Mouse (Mus musculus) stomach, embryonic 16.5 days (tissue): Measurements from ENCODE around the gene Gm49368. TPM values are rescaled to one million over a fixed set of nuclear protein-coding genes. Genes with fewer than 3 reads are reported as not detected.
"Not testable (repeated sequence)": the region's sequence is repeated elsewhere in the genome, so short reads cannot be mapped to it uniquely, and the experiment has no call there.

ENCODE experiments used
- ATAC-seq: fragments of 200-750 bp; cut with Nextera tagmentation; 2 replicates; pipeline ENCODE4 v1.8.0; 2017; ENCODE audit warnings: moderate number of reproducible peaks, moderate TSS enrichment; ENCODE audit not compliant: insufficient read depth, low FRiP score
- H3K27ac ChIP-seq: fragments of 300-500 bp; sonication (generic); 2 replicates; pipeline ENCODE4 v1.5.1; 2014; ENCODE audit warnings: low read length
- H3K27me3 ChIP-seq: fragments of 300-500 bp; sonication (generic); 2 replicates; pipeline ENCODE4 v1.6.1; 2014; ENCODE audit warnings: low read length, control low read depth, mixed read lengths; ENCODE audit not compliant: control insufficient read depth, insufficient read depth
- H3K36me3 ChIP-seq: fragments of 300-500 bp; sonication (generic); 2 replicates; pipeline ENCODE4 v1.6.1; 2014; ENCODE audit warnings: low read length; ENCODE audit not compliant: control insufficient read depth, insufficient read depth
- H3K4me1 ChIP-seq: fragments of 300-500 bp; sonication (generic); 2 replicates; pipeline ENCODE4 v1.6.1; 2014; ENCODE audit warnings: low read length, control low read depth, mixed read lengths; ENCODE audit not compliant: control insufficient read depth, insufficient read depth
- H3K4me2 ChIP-seq: fragments of 300-500 bp; sonication (generic); 2 replicates; pipeline ENCODE4 v1.6.1; 2014; ENCODE audit warnings: low read depth, low read length, mixed read lengths
- H3K4me3 ChIP-seq: fragments of 300-500 bp; sonication (generic); replicated peaks from 2 replicates; pipeline ENCODE4 v1.5.1; 2014; ENCODE audit warnings: mild to moderate bottlenecking, low read length
- H3K9ac ChIP-seq: fragments of 300-500 bp; sonication (generic); 2 replicates; pipeline ENCODE4 v1.6.1; 2014; ENCODE audit warnings: low read length
- H3K9me3 ChIP-seq: fragments of 300-500 bp; sonication (generic); replicated peaks from 2 replicates; pipeline ENCODE4 v1.6.1; 2016; ENCODE audit warnings: low read length, control low read depth; ENCODE audit not compliant: control insufficient read depth
- WGBS: fragments of 180-500 bp; shearing (Covaris S2); extraction: QIAGEN DNeasy Blood & Tissue Kit; methylation state at CpG from one replicate; pipeline ENCODE4 v1.1.7; 2014; 5-methylcytosine and 5-hydroxymethylcytosine counted together
- polyA plus RNA-seq: library from polyadenylated mRNA; unstranded; fragments of >200 nt; fragmentation: Nextera tagmentation; extraction: Ambion mirVana; gene quantifications from 2 replicates; pipeline ENCODE4 v1.2.1, GENCODE M21; 2015

The Gm49368 gene
- polyA plus RNA-seq, 1 experiment from 2014 or later, result 0.04 TPM

GRCm38 (mm10) chr7:128133596-128133995 is 71.1 kb downstream of the Gm49368 start:
- H3K4me2 ChIP-seq, result no peak overlapping the region
- no peak overlapping the region for H3K9ac ChIP-seq
- no peaks in the 10 kb centered on the region for H3K9me3 ChIP-seq
- no peaks in the 10 kb centered on the region for H3K36me3 ChIP-seq
- 85% methylated on average over 2 of the region's 2 CpGs for WGBS
- no peaks in the 10 kb centered on the region for H3K27me3 ChIP-seq
- no peak overlapping the region for H3K27ac ChIP-seq
- ATAC-seq, result no peak
- H3K4me1 ChIP-seq, result no peaks in the 10 kb centered on the region
- no peak overlapping the region for H3K4me3 ChIP-seq

- H3K9ac ChIP-seq, result no peak overlapping the region
- no peak overlapping the region for H3K4me2 ChIP-seq
- ATAC-seq, result no peak
- no peaks in the 10 kb centered on the region for H3K27me3 ChIP-seq
- no peaks in the 10 kb centered on the region for H3K9me3 ChIP-seq
- no peaks in the 10 kb centered on the region for H3K4me1 ChIP-seq
- 36% methylated on average over 4 of the region's 4 CpGs for WGBS
- H3K36me3 ChIP-seq, result no peaks in the 10 kb centered on the region
- H3K4me3 ChIP-seq, result no peak overlapping the region
- H3K27ac ChIP-seq, result no peak overlapping the region
Observed at GRCm38 (mm10) chr7:128136927-128137326, 74.4 kb downstream of the Gm49368 start.

DNA sequence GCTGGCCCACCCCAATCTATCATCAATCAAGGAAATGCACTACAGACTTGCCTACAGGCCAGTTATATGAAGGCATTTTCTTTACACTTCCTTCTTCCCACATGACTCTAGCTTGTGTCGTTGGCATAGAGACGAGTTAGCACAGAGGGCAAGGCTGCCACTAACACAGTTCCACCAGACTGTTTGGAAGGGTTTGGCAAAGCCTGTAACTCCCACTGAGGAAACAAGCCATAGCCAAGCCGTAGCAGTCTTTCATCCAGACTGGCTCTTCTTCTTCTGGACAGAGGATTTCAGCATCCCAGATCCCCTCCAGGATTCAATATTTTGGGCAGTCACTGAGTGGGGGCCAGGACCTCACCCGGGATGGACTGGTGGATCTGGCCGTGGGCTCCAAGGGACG is 77.1 kb downstream of the Gm49368 start:
- Histone ChIP-seq H3K4me1 (no peaks in the 10 kb centered on the region), H3K4me2 (no peak overlapping the region), H3K9me3 (no peaks in the 10 kb centered on the region), H3K4me3 (no peak overlapping the region), H3K27ac (no peak overlapping the region), H3K27me3 (no peaks in the 10 kb centered on the region), H3K9ac (no peak overlapping the region), H3K36me3 (no peaks in the 10 kb centered on the region)
- 92% methylated on average over 6 of the region's 6 CpGs for WGBS
- no peak for ATAC-seq

DNA sequence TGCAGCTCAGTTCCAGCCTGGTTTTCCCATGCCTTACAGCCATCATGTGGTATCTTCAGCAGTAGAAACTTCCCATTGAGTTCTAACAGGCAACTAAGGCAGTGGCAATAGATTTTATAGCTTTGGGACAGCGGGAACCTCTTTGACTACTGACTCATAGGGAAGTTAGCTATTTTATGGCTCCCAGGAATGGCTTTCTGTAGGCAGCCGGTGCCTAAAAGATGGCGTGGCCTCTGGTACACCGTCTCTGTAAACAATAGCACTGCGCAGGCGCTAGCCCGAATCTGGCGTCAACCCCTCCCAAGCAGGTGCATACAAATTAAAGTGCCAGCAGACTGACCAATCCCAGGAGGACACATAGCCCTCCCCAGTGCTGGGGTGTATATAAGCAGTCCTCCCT is 88.5 kb downstream of the Gm49368 start:
- no peak for ATAC-seq
- 83% methylated on average over 8 of the region's 8 CpGs for WGBS
- no peak overlapping the region for H3K4me2 ChIP-seq
- no peak overlapping the region for H3K4me3 ChIP-seq
- no peaks in the 10 kb centered on the region for H3K36me3 ChIP-seq
- H3K9ac ChIP-seq, result no peak overlapping the region
- H3K27me3 ChIP-seq, result no peaks in the 10 kb centered on the region
- no peaks in the 10 kb centered on the region for H3K9me3 ChIP-seq
- no peaks in the 10 kb centered on the region for H3K4me1 ChIP-seq
- H3K27ac ChIP-seq, result no peak overlapping the region

- Histone ChIP-seq H3K36me3 (no peaks in the 10 kb centered on the region), H3K4me3 (no peak within 1 kb of the TSS), H3K9ac (no peak within 1 kb of the TSS), H3K27ac (no peak within 1 kb of the TSS), H3K27me3 (no peaks in the 10 kb centered on the region), H3K9me3 (no peaks in the 10 kb centered on the region), H3K4me1 (no peaks in the 10 kb centered on the region), H3K4me2 (no peak within 1 kb of the TSS)
- no peak for ATAC-seq
- 87% methylated on average over 21 of the region's 21 CpGs for WGBS
Observed at GRCm38 (mm10) chr7:128154076-128154475, 91.6 kb downstream of the Gm49368 start, which contains the start of gene Itgad. TSS of gene Itgad (plus strand) at chr7:128154376.

- Histone ChIP-seq H3K27ac (no peak overlapping the region), H3K4me2 (no peak overlapping the region), H3K4me3 (no peak overlapping the region), H3K36me3 (no peaks in the 10 kb centered on the region), H3K9ac (no peak overlapping the region), H3K27me3 (no peaks in the 10 kb centered on the region), H3K4me1 (no peaks in the 10 kb centered on the region), H3K9me3 (no peaks in the 10 kb centered on the region)
- no peak for ATAC-seq
- 46% methylated on average over 10 of the region's 10 CpGs for WGBS
Observed at GRCm38 (mm10) chr7:128154924-128155323, 92.4 kb downstream of the Gm49368 start.

- not testable (repeated sequence) for H3K9me3 ChIP-seq, H3K4me1 ChIP-seq, H3K36me3 ChIP-seq, H3K4me3 ChIP-seq, H3K4me2 ChIP-seq, H3K27me3 ChIP-seq, H3K27ac ChIP-seq, H3K9ac ChIP-seq, ATAC-seq
- WGBS, result 62% methylated on average over 7 of the region's 8 CpGs
Observed at GRCm38 (mm10) chr7:128158688-128159354, 96.3 kb downstream of the Gm49368 start.

DNA sequence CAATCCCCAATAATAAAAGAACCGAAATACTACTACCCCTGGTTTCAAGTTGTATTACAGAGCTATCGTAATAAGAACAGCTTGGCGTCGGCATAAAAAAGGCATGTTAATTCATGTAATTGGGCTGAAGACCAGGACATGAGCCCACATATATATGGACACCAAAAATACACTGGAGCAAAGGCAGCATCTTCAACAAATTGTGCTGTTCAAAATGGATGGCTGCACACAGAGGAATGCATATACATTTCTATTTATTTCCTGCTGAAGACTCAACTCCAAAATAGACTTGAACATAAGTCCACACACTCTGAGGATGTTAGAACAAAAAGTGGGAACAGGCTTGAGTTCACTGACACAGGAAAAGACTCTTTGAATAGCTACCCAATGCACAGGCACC is 101.5 kb downstream of the Gm49368 start:
- Histone ChIP-seq H3K27me3 (no peaks in the 10 kb centered on the region), H3K9me3 (no peaks in the 10 kb centered on the region), H3K36me3 (no peaks in the 10 kb centered on the region), H3K4me3 (no peak overlapping the region), H3K4me2 (no peak overlapping the region), H3K27ac (no peak overlapping the region), H3K4me1 (no peaks in the 10 kb centered on the region), H3K9ac (no peak overlapping the region)
- WGBS, result 96% methylated on average over 4 of the region's 4 CpGs
- ATAC-seq, result no peak

- ATAC-seq, result no peak
- Histone ChIP-seq H3K9me3 (no peaks in the 10 kb centered on the region), H3K4me3 (no peak overlapping the region), H3K9ac (no peak overlapping the region), H3K27me3 (no peaks in the 10 kb centered on the region), H3K27ac (no peak overlapping the region), H3K36me3 (no peaks in the 10 kb centered on the region), H3K4me2 (no peak overlapping the region), H3K4me1 (no peaks in the 10 kb centered on the region)
- 67% methylated on average over 7 of the region's 7 CpGs for WGBS
Observed at GRCm38 (mm10) chr7:128166391-128166790, 103.9 kb downstream of the Gm49368 start.
